Mouse (Mus musculus) MEL (cell line): ENCODE measurements at regions not wholly inside any gene's neighbourhood (a gene's known extent, or its start where the extent isn't known, plus 50 kb on each side); places are given as distances from the start of the nearest gene placed in this dataset.

Experiments
- DNase-seq: peaks from one replicate; pipeline ENCODE4 v3.0.0; 2011; ENCODE audit warnings: low read depth, low spot score
- H3K27ac ChIP-seq: 2 replicates; pipeline ENCODE4 v1.5.1; 2012; ENCODE audit warnings: low read depth, mild to moderate bottlenecking, control low read depth, low read length, moderate library complexity; ENCODE audit not compliant: control insufficient read depth
- H3K27me3 ChIP-seq, 2 experiments: fragments of 150-350 bp in 1 of 2; sonication (generic) in 1 of 2; 2 replicates each; pipeline ENCODE4 v1.6.1; 2012; ENCODE audit warnings: low read length in 2 of 2, mild to moderate bottlenecking in 2 of 2, improper control_type of control experiment in 1 of 2, moderate library complexity in 1 of 2; ENCODE audit not compliant: insufficient read depth in 2 of 2, control insufficient read depth in 1 of 2
- H3K36me3 ChIP-seq, 2 experiments: 2 replicates each; pipeline ENCODE4 v1.6.1; 2012 to 2014; ENCODE audit warnings: low read length in 2 of 2, improper control_type of control experiment in 1 of 2, inconsistent platforms in 1 of 2, mild to moderate bottlenecking in 1 of 2; ENCODE audit not compliant: insufficient read depth in 2 of 2, control insufficient read depth in 1 of 2
- H3K4me1 ChIP-seq, 2 experiments: fragments of 150-350 bp in 1 of 2; sonication (generic) in 1 of 2; 2 replicates each; pipeline ENCODE4 v1.6.1; 2012; ENCODE audit warnings: low read length in 2 of 2, improper control_type of control experiment in 1 of 2, mild to moderate bottlenecking in 1 of 2; ENCODE audit not compliant: insufficient read depth in 2 of 2, control insufficient read depth in 1 of 2
- H3K4me3 ChIP-seq, 2 experiments: fragments of 150-350 bp in 1 of 2; sonication (generic) in 1 of 2; 2 replicates each; pipeline ENCODE4 v1.5.1; 2012; ENCODE audit warnings: low read depth in 2 of 2, low read length in 2 of 2, mild to moderate bottlenecking in 2 of 2, moderate library complexity in 2 of 2, control low read depth in 1 of 2, improper control_type of control experiment in 1 of 2; ENCODE audit not compliant: control insufficient read depth in 1 of 2, insufficient read depth in 1 of 2
- H3K79me2 ChIP-seq: 2 replicates; pipeline ENCODE4 v1.6.1; 2012; ENCODE audit warnings: mild to moderate bottlenecking, low read length, moderate library complexity; ENCODE audit not compliant: control insufficient read depth, poor library complexity, insufficient read depth
- H3K9ac ChIP-seq: 2 replicates; pipeline ENCODE4 v1.6.1; 2012; ENCODE audit warnings: low read depth, mild to moderate bottlenecking, control low read depth, low read length, moderate library complexity; ENCODE audit not compliant: control insufficient read depth, poor library complexity, severe bottlenecking
- H3K9me3 ChIP-seq: fragments of 150-350 bp; sonication (generic); replicated peaks from 2 replicates; pipeline ENCODE4 v1.6.1; 2012; ENCODE audit warnings: mild to moderate bottlenecking, low read length, improper control_type of control experiment, moderate library complexity; ENCODE audit not compliant: insufficient read depth
- CTCF ChIP-seq, 3 experiments: IDR thresholded peaks in 2 of 3; conservative IDR thresholded peaks in 1 of 3; 2 replicates each; pipeline ENCODE4 v1.5.1; 2011 to 2012; ENCODE audit warnings: low read length in 3 of 3, low read depth in 2 of 3, mild to moderate bottlenecking in 2 of 3, improper control_type of control experiment in 1 of 3, inconsistent platforms in 1 of 3, mixed read lengths in 1 of 3, moderate library complexity in 1 of 3; ENCODE audit not compliant: control insufficient read depth in 1 of 3, insufficient read depth in 1 of 3, poor library complexity in 1 of 3, severe bottlenecking in 1 of 3
- E2F4 ChIP-seq: IDR thresholded peaks from 2 replicates; pipeline ENCODE4 v1.6.1; 2011; ENCODE audit warnings: low read depth, low read length, improper control_type of control experiment, borderline replicate concordance
- ELF1 ChIP-seq: IDR thresholded peaks from 2 replicates; pipeline ENCODE4 v1.6.1; 2014; ENCODE audit warnings: low read depth, mild to moderate bottlenecking, inconsistent platforms, low read length, improper control_type of control experiment, moderate library complexity
- GATA1 ChIP-seq: IDR thresholded peaks from 2 replicates; pipeline ENCODE4 v1.6.1; 2011; ENCODE audit warnings: low read depth, low read length, improper control_type of control experiment
- MAFK ChIP-seq: IDR thresholded peaks from 2 replicates; pipeline ENCODE4 v1.6.1; 2011; ENCODE audit warnings: low read depth, mild to moderate bottlenecking, low read length, improper control_type of control experiment, borderline replicate concordance
- MXI1 ChIP-seq: IDR thresholded peaks from 2 replicates; pipeline ENCODE4 v1.6.1; 2011; ENCODE audit warnings: mild to moderate bottlenecking, low read depth, low read length, improper control_type of control experiment
- MYC ChIP-seq: IDR thresholded peaks from 2 replicates; pipeline ENCODE4 v1.6.1; 2011; ENCODE audit warnings: low read depth, mild to moderate bottlenecking, low read length, improper control_type of control experiment, moderate library complexity
- NELFE ChIP-seq: IDR thresholded peaks from 2 replicates; pipeline ENCODE4 v1.6.1; 2011; ENCODE audit warnings: low read depth, low read length, improper control_type of control experiment
- NRF1 ChIP-seq: IDR thresholded peaks from 2 replicates; pipeline ENCODE4 v1.6.1; 2014; ENCODE audit warnings: low read depth, mild to moderate bottlenecking, inconsistent platforms, low read length, improper control_type of control experiment, moderate library complexity; ENCODE audit not compliant: poor library complexity, insufficient read depth, severe bottlenecking
- POLR2A ChIP-seq, 2 experiments: IDR thresholded peaks; 2 replicates each; pipeline ENCODE4 v1.6.1; 2011 to 2012; ENCODE audit warnings: low read length in 2 of 2, mild to moderate bottlenecking in 2 of 2, control low read depth in 1 of 2, improper control_type of control experiment in 1 of 2, low read depth in 1 of 2, moderate library complexity in 1 of 2; ENCODE audit not compliant: control insufficient read depth in 1 of 2, insufficient read depth in 1 of 2, poor library complexity in 1 of 2
- POLR2AphosphoS2 ChIP-seq: IDR thresholded peaks from 2 replicates; pipeline ENCODE4 v1.6.1; 2011; ENCODE audit warnings: low read length, improper control_type of control experiment
- RAD21 ChIP-seq: IDR thresholded peaks from 2 replicates; pipeline ENCODE4 v1.6.1; 2011; ENCODE audit warnings: mild to moderate bottlenecking, low read depth, low read length, improper control_type of control experiment
- RCOR1 ChIP-seq: IDR thresholded peaks from 2 replicates; pipeline ENCODE4 v1.6.1; 2012; ENCODE audit warnings: low read depth, mild to moderate bottlenecking, inconsistent platforms, low read length, improper control_type of control experiment
- SIN3A ChIP-seq: IDR thresholded peaks from 2 replicates; pipeline ENCODE4 v1.6.1; 2012; ENCODE audit warnings: low read length, improper control_type of control experiment, inconsistent platforms
- TCF12 ChIP-seq: IDR thresholded peaks from 2 replicates; pipeline ENCODE4 v1.6.1; 2014; ENCODE audit warnings: low read depth, mild to moderate bottlenecking, inconsistent platforms, low read length, improper control_type of control experiment, moderate library complexity
- USF1 ChIP-seq: IDR thresholded peaks from 2 replicates; pipeline ENCODE4 v1.6.1; 2014; ENCODE audit warnings: low read depth, mild to moderate bottlenecking, inconsistent platforms, low read length, improper control_type of control experiment, moderate library complexity
- ZMIZ1 ChIP-seq: IDR thresholded peaks from 2 replicates; pipeline ENCODE4 v1.6.1; 2012; ENCODE audit warnings: low read depth, mild to moderate bottlenecking, inconsistent platforms, low read length, improper control_type of control experiment, moderate library complexity
- ZNF384 ChIP-seq: IDR thresholded peaks from 2 replicates; pipeline ENCODE4 v1.6.1; 2012; ENCODE audit warnings: low read depth, mild to moderate bottlenecking, inconsistent platforms, low read length, improper control_type of control experiment

- H3K9me3 ChIP-seq = no peaks in the 10 kb centered on the region
- no peaks in the 10 kb centered on the region for H3K36me3 ChIP-seq
- no peaks in the 10 kb centered on the region for H3K4me1 ChIP-seq
- TF ChIP-seq RCOR1 (no peak), CTCF (IDR thresholded peaks at IDR 0.05 in 2 of 3, conservative IDR thresholded peaks at IDR 0.05 in 1 of 3; ENCODE audit: control insufficient read depth in 1 of 3, insufficient read depth in 1 of 3, low read depth in 2 of 3, low read length in 3 of 3, poor library complexity in 1 of 3, severe bottlenecking in 1 of 3) (peak; percentile 31 to 48 (median 39))
- no peak overlapping the region for H3K27ac ChIP-seq
- no peak overlapping the region for H3K4me3 ChIP-seq
- DNase-seq = peak; percentile 6
- H3K79me2 ChIP-seq = no peaks in the 10 kb centered on the region
- no peaks in the 10 kb centered on the region for H3K27me3 ChIP-seq
- H3K9ac ChIP-seq = no peak overlapping the region
Observed at GRCm38 (mm10) chr4:127517978-127518377, 160.0 kb upstream of the Gjb5 start.

GRCm38 (mm10) chr4:127517539-127517938, 159.6 kb upstream of the Gjb5 start:
- no peak for DNase-seq
- no peaks in the 10 kb centered on the region for H3K36me3 ChIP-seq
- TF ChIP-seq SIN3A (no peak), ZNF384 (no peak), NELFE (no peak), ELF1 (no peak), USF1 (no peak), POLR2AphosphoS2 (no peak), CTCF (IDR thresholded peaks at IDR 0.05 in 2 of 3, conservative IDR thresholded peaks at IDR 0.05 in 1 of 3; ENCODE audit: control insufficient read depth in 1 of 3, insufficient read depth in 1 of 3, low read depth in 2 of 3, low read length in 3 of 3, poor library complexity in 1 of 3, severe bottlenecking in 1 of 3) (no peak), MXI1 (no peak), ZMIZ1 (no peak), NRF1 (no peak), TCF12 (no peak), RAD21 (no peak), MAFK (no peak), E2F4 (no peak), MYC (no peak), GATA1 (no peak), POLR2A (IDR thresholded peaks at IDR 0.05; ENCODE audit: control insufficient read depth in 1 of 2, insufficient read depth in 1 of 2, low read depth in 1 of 2, low read length in 2 of 2, poor library complexity in 1 of 2) (no peak)
- no peaks in the 10 kb centered on the region for H3K27me3 ChIP-seq
- no peak overlapping the region for H3K9ac ChIP-seq
- no peak overlapping the region for H3K27ac ChIP-seq
- H3K4me3 ChIP-seq = no peak overlapping the region
- no peaks in the 10 kb centered on the region for H3K9me3 ChIP-seq
- no peaks in the 10 kb centered on the region for H3K79me2 ChIP-seq
- no peaks in the 10 kb centered on the region for H3K4me1 ChIP-seq
